Mouse (Mus musculus): ENCODE measurements around the gene Tmem270.

- TF ChIP-seq GATA1 (IDR thresholded peaks at IDR 0.05; ENCODE audit: borderline replicate concordance, low read length) = no peak
- TF ChIP-seq FLI1 (IDR thresholded peaks at IDR 0.05; ENCODE audit: low read length) = no peak
Measured at GRCm38 (mm10) chr5:134933281-134933680, 26.7 kb upstream of the Tmem270 start.
